Mouse (Mus musculus): ENCODE results near the gene Casq1. TPM values are rescaled to one million over a fixed set of nuclear protein-coding genes. Genes with fewer than 3 reads are reported as not detected.

Casq1 gene
- polyA plus RNA-seq, 1 experiment from 2014 or later = 7.5 TPM

DNA sequence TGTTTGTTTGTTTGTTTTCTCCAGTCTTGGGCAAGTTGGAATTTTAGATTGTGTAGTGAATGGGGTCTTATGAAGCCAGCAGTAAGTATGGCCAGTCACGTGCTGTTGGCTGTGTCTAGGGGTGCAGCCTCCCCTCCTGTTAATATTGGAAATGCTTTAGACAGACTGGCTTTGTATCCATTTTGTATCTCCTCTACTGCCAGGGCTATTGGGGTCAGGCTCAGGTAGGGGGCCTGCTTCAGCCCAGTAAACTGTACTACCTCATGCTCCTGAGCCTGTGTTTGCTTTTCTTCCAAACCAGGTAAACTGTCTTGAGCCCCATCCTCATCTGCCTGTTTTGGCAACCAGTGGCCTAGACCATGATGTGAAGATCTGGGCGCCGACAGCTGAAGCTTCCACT, 27.5 kb downstream of the Casq1 start:
- H3K9me3 ChIP-seq (replicated peaks; ENCODE audit: control insufficient read depth, low read length) = no peaks in the 10 kb centered on the region
- H3K4me1 ChIP-seq (ENCODE audit: control insufficient read depth, low read depth, low read length) = no peaks in the 10 kb centered on the region
- H3K4me3 ChIP-seq (ENCODE audit: low read depth, low read length) = no peak overlapping the region
- WGBS (ENCODE audit: insufficient replicate concordance) = 93% methylated on average over 3 of the region's 3 CpGs
- no peak for ATAC-seq (ENCODE audit: low read depth)
- peaks cover 55% of the 10 kb centered on the region for H3K36me3 ChIP-seq (ENCODE audit: control insufficient read depth, insufficient read depth)
- no peak overlapping the region for H3K4me2 ChIP-seq (ENCODE audit: low read depth, low read length)
- H3K9ac ChIP-seq (ENCODE audit: low read depth, low read length) = no peak overlapping the region
- no peak overlapping the region for H3K27ac ChIP-seq (ENCODE audit: low read length)
- H3K27me3 ChIP-seq (ENCODE audit: control insufficient read depth, insufficient read depth, low read depth, low read length) = no peaks in the 10 kb centered on the region

DNA sequence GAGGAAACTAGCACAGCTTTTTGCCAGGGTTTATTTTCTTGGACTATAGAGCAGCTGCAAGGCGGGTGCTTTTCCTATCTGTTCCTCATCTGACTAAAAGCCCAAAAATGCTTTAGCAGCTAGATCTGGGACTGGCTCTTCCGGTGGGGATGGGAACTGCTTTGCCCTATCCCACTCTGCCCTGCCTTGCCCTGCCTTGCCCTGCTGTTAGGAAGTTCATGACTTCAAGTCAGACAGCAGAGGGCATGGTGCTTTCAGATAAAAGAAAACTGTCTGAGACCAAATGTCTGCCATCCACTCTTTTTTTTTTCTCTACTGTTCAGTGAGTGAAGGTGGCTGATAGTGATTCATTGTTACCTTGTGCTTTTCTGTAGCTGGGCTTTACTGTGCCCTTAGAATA, 28.1 kb downstream of the Casq1 start:
- no peaks in the 10 kb centered on the region for H3K27me3 ChIP-seq (ENCODE audit: control insufficient read depth, insufficient read depth, low read depth, low read length)
- no peak overlapping the region for H3K4me3 ChIP-seq (ENCODE audit: low read depth, low read length)
- no peak overlapping the region for H3K4me2 ChIP-seq (ENCODE audit: low read depth, low read length)
- no peak overlapping the region for H3K27ac ChIP-seq (ENCODE audit: low read length)
- H3K9ac ChIP-seq (ENCODE audit: low read depth, low read length) = no peak overlapping the region
- peaks cover 55% of the 10 kb centered on the region for H3K36me3 ChIP-seq (ENCODE audit: control insufficient read depth, insufficient read depth)
- H3K9me3 ChIP-seq (replicated peaks; ENCODE audit: control insufficient read depth, low read length) = no peaks in the 10 kb centered on the region
- WGBS (ENCODE audit: insufficient replicate concordance) = 85% methylated on average over 2 of the region's 2 CpGs
- no peaks in the 10 kb centered on the region for H3K4me1 ChIP-seq (ENCODE audit: control insufficient read depth, low read depth, low read length)
- no peak for ATAC-seq (ENCODE audit: low read depth)

DNA sequence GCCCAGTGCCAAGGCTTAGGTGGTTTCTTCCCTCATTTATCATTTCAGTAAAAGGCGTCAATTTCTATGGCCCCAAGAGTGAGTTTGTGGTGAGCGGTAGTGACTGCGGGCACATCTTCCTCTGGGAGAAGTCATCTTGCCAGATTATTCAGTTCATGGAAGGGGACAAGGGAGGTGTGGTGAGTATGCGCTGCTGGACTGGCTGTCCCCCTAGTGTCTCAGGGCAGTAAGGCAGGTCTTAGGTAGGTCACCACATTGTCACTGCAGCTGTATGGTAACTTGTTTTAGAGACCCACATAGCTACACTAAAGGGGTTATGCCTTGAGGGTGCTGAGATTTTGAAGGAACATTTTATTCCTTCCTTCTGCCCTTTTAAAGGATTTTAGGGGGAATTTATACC, 30.8 kb downstream of the Casq1 start:
- Histone ChIP-seq H3K27ac (ENCODE audit: low read length) (no peak overlapping the region), H3K4me3 (ENCODE audit: low read depth, low read length) (no peak overlapping the region), H3K9ac (ENCODE audit: low read depth, low read length) (no peak overlapping the region), H3K27me3 (ENCODE audit: control insufficient read depth, insufficient read depth, low read depth, low read length) (no peaks in the 10 kb centered on the region), H3K4me1 (ENCODE audit: control insufficient read depth, low read depth, low read length) (no peaks in the 10 kb centered on the region), H3K36me3 (ENCODE audit: control insufficient read depth, insufficient read depth) (peaks cover 50% of the 10 kb centered on the region), H3K4me2 (ENCODE audit: low read depth, low read length) (no peak overlapping the region), H3K9me3 (replicated peaks; ENCODE audit: control insufficient read depth, low read length) (no peaks in the 10 kb centered on the region)
- no peak for ATAC-seq (ENCODE audit: low read depth)
- WGBS (ENCODE audit: insufficient replicate concordance) = 84% methylated on average over 4 of the region's 4 CpGs

DNA sequence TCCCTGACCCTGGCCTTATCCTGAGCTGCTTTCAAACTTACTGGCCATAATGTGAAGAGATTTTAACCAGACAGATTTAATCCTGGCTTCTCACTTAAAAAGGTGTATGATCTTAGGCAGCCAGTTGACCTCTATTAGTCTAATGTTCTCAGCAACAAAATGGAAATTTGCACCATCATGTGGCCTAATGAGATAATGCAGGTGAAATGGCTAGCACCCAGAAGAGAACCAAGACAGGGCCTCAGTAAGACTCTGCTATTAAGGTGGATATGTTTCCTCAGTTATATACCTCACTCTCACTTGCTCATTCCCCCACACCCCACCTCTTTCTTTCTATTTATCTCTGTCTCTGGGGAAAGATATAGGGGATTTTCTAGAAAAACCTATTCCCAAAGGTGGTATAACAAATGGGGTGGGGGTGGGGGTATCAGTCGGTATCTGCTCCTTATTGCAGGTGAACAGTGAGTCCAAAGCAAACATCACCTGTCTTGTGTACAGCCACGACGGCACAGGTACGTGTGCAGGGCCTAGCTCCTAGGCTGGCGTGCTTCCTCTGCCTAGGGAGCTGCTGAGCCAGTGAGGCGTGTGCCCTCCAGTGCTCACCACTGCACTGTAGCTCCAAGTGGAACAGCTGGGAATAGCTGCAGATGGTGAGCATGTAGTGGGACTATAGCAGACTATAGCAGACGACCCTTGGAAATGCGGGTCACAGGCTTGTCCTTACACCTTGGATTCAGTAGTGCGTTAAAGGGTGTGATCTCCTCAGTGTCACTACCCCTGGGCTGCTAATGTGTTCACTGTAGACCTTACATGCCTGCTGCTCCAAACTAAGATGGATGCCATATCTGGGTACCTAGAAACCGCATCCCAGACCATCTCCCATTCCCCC, 33.0 kb downstream of the Casq1 start:
- H3K4me3 ChIP-seq (ENCODE audit: low read depth, low read length) = no peak overlapping the region
- no peak overlapping the region for H3K9ac ChIP-seq (ENCODE audit: low read depth, low read length)
- H3K36me3 ChIP-seq (ENCODE audit: control insufficient read depth, insufficient read depth) = peaks cover 54% of the 10 kb centered on the region
- no peak for ATAC-seq (ENCODE audit: low read depth)
- no peaks in the 10 kb centered on the region for H3K9me3 ChIP-seq (replicated peaks; ENCODE audit: control insufficient read depth, low read length)
- no peaks in the 10 kb centered on the region for H3K27me3 ChIP-seq (ENCODE audit: control insufficient read depth, insufficient read depth, low read depth, low read length)
- no peaks in the 10 kb centered on the region for H3K4me1 ChIP-seq (ENCODE audit: control insufficient read depth, low read depth, low read length)
- WGBS (ENCODE audit: insufficient replicate concordance) = 94% methylated on average over 10 of the region's 10 CpGs
- no peak overlapping the region for H3K4me2 ChIP-seq (ENCODE audit: low read depth, low read length)
- H3K27ac ChIP-seq (ENCODE audit: low read length) = no peak overlapping the region

DNA sequence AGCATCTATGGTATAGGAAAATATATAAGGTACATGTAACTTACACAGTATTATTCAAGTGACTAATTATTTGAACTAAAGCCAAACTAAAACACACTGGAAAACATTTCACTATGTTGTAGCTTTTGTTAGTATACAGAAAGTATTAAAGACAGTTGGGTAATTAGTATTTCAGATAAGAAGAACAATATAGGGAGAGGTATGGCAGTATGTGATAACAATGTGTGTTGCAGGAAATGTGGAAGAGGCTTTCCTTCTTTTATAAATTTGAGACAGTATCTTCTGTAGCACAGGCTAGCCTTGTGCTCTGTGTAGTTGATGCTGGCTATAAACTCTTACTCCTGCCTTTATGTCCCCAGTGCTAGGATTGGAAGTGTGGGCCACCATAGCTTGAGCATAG, 35.8 kb downstream of the Casq1 start:
- no peaks in the 10 kb centered on the region for H3K9me3 ChIP-seq (replicated peaks; ENCODE audit: control insufficient read depth, low read length)
- H3K27ac ChIP-seq (ENCODE audit: low read length) = no peak overlapping the region
- no peak overlapping the region for H3K9ac ChIP-seq (ENCODE audit: low read depth, low read length)
- H3K4me3 ChIP-seq (ENCODE audit: low read depth, low read length) = no peak overlapping the region
- H3K27me3 ChIP-seq (ENCODE audit: control insufficient read depth, insufficient read depth, low read depth, low read length) = no peaks in the 10 kb centered on the region
- H3K4me2 ChIP-seq (ENCODE audit: low read depth, low read length) = no peak overlapping the region
- no peak for ATAC-seq (ENCODE audit: low read depth)
- peaks cover 63% of the 10 kb centered on the region for H3K36me3 ChIP-seq (ENCODE audit: control insufficient read depth, insufficient read depth)
- no peaks in the 10 kb centered on the region for H3K4me1 ChIP-seq (ENCODE audit: control insufficient read depth, low read depth, low read length)

DNA sequence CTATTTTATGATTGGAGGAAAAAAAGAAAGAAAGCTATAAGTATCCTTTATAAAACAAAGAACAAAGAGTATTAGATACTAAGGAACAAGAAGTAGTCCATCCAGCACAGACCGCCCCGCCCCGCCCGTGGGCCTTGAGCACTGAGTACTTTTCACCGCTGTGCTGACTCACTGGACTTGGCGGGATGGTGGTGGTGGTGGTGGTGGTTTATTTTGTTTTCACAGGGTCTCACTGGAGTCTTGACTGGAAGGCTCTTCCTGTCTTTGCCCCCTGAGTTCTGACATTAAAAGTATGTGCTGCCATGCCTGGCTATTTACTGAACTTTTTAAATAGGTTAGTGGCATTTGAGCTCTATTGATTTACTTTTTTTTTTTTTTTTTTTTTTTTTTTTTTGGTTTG, 36.6 kb downstream of the Casq1 start:
- no peaks in the 10 kb centered on the region for H3K27me3 ChIP-seq (ENCODE audit: control insufficient read depth, insufficient read depth, low read depth, low read length)
- no peak overlapping the region for H3K4me2 ChIP-seq (ENCODE audit: low read depth, low read length)
- 95% methylated on average over 6 of the region's 6 CpGs for WGBS (ENCODE audit: insufficient replicate concordance)
- no peak overlapping the region for H3K9ac ChIP-seq (ENCODE audit: low read depth, low read length)
- no peak overlapping the region for H3K4me3 ChIP-seq (ENCODE audit: low read depth, low read length)
- no peaks in the 10 kb centered on the region for H3K4me1 ChIP-seq (ENCODE audit: control insufficient read depth, low read depth, low read length)
- ATAC-seq (ENCODE audit: low read depth) = no peak
- H3K36me3 ChIP-seq (ENCODE audit: control insufficient read depth, insufficient read depth) = peaks cover 58% of the 10 kb centered on the region
- no peak overlapping the region for H3K27ac ChIP-seq (ENCODE audit: low read length)
- no peaks in the 10 kb centered on the region for H3K9me3 ChIP-seq (replicated peaks; ENCODE audit: control insufficient read depth, low read length)

DNA sequence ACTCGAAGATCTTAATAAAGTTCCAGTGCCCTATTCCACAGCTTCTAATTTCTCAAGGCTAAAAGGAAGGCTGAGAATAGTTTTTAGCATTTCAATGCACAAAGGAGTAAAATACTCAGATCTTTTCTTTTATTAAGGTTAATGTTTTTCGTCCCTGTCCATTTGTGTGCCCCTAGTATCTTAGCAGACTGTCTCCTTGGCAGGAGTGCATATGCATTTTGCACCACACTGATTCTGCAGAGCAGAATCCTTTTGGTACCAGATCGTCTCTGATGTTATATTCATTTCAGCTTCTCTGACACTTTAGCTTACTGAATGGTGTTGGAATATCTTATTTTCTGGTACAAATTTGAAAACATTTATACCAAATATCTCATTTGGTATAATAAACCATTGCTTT, 37.9 kb downstream of the Casq1 start:
- no peak for ATAC-seq (ENCODE audit: low read depth)
- Histone ChIP-seq H3K4me1 (ENCODE audit: control insufficient read depth, low read depth, low read length) (no peaks in the 10 kb centered on the region), H3K27me3 (ENCODE audit: control insufficient read depth, insufficient read depth, low read depth, low read length) (no peaks in the 10 kb centered on the region), H3K9ac (ENCODE audit: low read depth, low read length) (no peak overlapping the region), H3K36me3 (ENCODE audit: control insufficient read depth, insufficient read depth) (peaks cover 53% of the 10 kb centered on the region), H3K9me3 (replicated peaks; ENCODE audit: control insufficient read depth, low read length) (no peaks in the 10 kb centered on the region), H3K27ac (ENCODE audit: low read length) (no peak overlapping the region), H3K4me2 (ENCODE audit: low read depth, low read length) (no peak overlapping the region), H3K4me3 (ENCODE audit: low read depth, low read length) (no peak overlapping the region)
- WGBS (ENCODE audit: insufficient replicate concordance) = 80% methylated on average over 3 of the region's 3 CpGs

DNA sequence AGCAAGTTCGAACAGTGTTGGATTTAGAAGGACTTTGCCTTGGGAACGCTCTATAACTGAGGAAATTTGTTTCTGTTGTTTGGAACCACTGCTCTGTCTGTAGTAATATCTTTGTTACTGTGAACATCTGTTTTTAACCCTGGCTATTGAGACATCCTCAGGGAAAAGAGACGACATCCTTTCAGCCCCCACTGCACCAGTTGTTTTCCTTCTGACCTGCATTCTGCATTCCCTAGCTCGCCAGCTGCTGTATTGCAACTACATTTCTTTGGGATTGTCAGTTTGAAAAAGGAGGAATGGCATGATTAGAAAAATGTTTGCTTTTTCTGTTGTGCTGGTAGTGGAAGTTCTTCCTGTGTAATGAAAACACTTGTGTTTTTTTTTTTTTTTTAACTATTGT, 38.8 kb downstream of the Casq1 start:
- H3K27me3 ChIP-seq (ENCODE audit: control insufficient read depth, insufficient read depth, low read depth, low read length) = no peaks in the 10 kb centered on the region
- H3K36me3 ChIP-seq (ENCODE audit: control insufficient read depth, insufficient read depth) = peaks cover 47% of the 10 kb centered on the region
- ATAC-seq (ENCODE audit: low read depth) = no peak
- H3K9me3 ChIP-seq (replicated peaks; ENCODE audit: control insufficient read depth, low read length) = no peaks in the 10 kb centered on the region
- no peaks in the 10 kb centered on the region for H3K4me1 ChIP-seq (ENCODE audit: control insufficient read depth, low read depth, low read length)
- no peak overlapping the region for H3K4me2 ChIP-seq (ENCODE audit: low read depth, low read length)
- H3K27ac ChIP-seq (ENCODE audit: low read length) = no peak overlapping the region
- no peak overlapping the region for H3K4me3 ChIP-seq (ENCODE audit: low read depth, low read length)
- 86% methylated on average over 4 of the region's 4 CpGs for WGBS (ENCODE audit: insufficient replicate concordance)
- no peak overlapping the region for H3K9ac ChIP-seq (ENCODE audit: low read depth, low read length)

DNA sequence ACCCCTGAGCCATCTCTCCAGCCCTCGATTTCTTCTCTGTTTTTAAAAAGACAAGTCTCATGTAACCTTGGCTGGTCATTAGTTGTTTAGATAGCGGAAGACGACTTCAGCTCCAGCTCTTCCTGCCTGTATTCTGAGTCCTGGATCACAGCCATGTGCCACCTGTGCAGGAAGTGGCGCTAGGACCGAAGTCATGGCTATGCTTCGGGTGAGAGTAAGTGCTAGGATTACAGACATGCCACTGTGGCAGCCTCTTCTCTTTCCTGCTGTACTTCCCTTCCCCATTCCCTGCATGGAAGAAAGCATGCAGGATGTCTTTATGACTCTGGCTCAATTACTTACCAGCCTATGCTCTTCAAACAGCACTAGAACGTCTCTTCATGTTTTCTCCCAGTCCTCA, 40.6 kb downstream of the Casq1 start:
- no peak overlapping the region for H3K9ac ChIP-seq (ENCODE audit: low read depth, low read length)
- no peak overlapping the region for H3K4me2 ChIP-seq (ENCODE audit: low read depth, low read length)
- peaks cover 52% of the 10 kb centered on the region for H3K36me3 ChIP-seq (ENCODE audit: control insufficient read depth, insufficient read depth)
- ATAC-seq (ENCODE audit: low read depth) = no peak
- H3K4me1 ChIP-seq (ENCODE audit: control insufficient read depth, low read depth, low read length) = no peaks in the 10 kb centered on the region
- no peaks in the 10 kb centered on the region for H3K27me3 ChIP-seq (ENCODE audit: control insufficient read depth, insufficient read depth, low read depth, low read length)
- WGBS (ENCODE audit: insufficient replicate concordance) = 83% methylated on average over 7 of the region's 7 CpGs
- H3K27ac ChIP-seq (ENCODE audit: low read length) = no peak overlapping the region
- no peak overlapping the region for H3K4me3 ChIP-seq (ENCODE audit: low read depth, low read length)
- H3K9me3 ChIP-seq (replicated peaks; ENCODE audit: control insufficient read depth, low read length) = no peaks in the 10 kb centered on the region
